Mouse (Mus musculus): ENCODE measurements around the gene Cped1.

Gene Cped1

GRCm38 (mm10) chr6:21985732-21986540, at the start of gene Cped1:
Cped1 (plus strand) TSS chr6:21985916.
- peak; percentile 46 to 57 for DNase-seq

DNA sequence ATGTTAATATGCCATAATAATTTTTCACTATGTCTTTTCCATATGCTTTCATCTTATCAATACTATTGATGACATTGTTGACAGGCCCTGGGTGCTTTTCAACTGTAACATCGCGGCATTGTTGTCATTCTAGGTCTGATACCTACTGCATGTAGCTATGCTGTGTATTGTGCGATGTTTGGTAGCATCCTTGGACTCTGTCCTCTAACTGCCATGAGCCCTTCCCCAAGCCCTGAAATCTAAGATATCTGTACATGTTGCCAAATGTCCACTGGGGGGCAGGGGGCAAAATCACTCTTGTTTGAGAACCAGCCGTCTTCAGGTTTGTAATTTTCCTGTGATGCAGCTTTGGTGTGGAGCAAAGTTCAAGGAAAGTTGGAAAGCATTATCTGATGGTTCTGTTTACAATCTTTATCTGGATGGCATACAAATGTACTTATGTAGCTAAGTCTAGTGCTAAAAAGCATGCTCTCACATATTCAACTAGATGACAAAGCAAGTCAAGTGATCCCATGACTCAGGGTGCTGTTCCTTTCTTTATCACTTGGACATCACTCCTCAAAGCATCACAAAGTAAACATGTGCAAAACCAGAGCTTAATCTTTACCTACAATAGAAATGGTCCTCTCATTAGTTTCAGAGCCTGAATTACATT, 47.6 kb upstream of the Cped1 start:
- DNase-seq, result no peak

DNA sequence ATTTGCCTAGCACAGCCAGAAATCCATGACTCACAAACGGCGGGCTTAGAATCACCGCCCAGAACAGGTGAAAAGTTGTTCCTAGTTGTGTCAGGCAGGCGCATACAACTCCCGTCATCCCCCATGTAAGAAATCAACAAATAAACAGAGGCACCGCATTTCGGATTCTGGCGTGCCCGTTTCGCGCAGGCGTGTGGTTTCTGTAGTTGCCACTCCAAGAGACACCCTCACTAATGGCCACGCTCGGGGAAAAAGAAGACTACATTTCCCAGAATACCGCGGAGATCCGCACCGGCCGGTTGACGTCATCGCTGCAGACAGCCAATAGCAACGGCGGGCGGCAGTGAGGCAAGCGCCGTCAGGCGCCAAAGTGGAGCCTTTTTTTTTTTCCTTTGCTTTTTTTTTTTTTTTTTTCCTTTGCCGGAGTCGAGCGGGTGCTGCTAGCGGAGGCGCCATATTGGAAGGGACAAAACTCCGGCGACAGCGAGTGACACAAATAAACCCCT, 36.4 kb upstream of the Cped1 start, which contains the start of gene Ing3:
Gene Ing3 (plus strand): TSS at position 346 of the 506 bp plus-strand sequence.
- DNase-seq, result peak; percentile 98

- DNase-seq, result peak; percentile 99
Observed at GRCm38 (mm10) chr6:21949771-21950448, 35.8 kb upstream of the Cped1 start.

GRCm38 (mm10) chr6:21950676-21951075, 35.0 kb upstream of the Cped1 start:
- DNase-seq, result no peak

DNA sequence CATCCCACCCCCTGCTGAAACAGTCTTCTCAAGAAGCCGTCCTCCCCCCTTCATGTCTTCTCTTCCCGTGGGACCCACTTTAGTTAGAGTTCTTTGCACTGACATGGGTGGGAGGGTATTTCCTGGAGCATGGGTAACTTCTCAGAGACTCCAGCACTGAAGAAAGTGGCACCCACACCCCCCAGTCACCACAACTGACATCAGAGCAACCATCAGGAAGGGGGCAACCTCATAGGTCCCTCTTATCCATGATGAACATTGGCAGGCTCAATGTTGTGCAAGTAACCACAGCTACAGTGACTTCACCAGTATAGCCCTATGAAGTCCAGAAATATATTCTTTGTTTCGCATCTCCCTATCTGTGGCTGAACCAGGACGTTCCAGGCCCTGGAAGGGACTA, 30.2 kb upstream of the Cped1 start:
- DNase-seq, result no peak

GRCm38 (mm10) chr6:21958922-21959321, 26.8 kb upstream of the Cped1 start:
- DNase-seq, result no peak

- no peak for DNase-seq
Observed at GRCm38 (mm10) chr6:21959909-21960308, 25.8 kb upstream of the Cped1 start.

- no peak for DNase-seq
Observed at GRCm38 (mm10) chr6:21977532-21977931, 8.2 kb upstream of the Cped1 start.

DNA sequence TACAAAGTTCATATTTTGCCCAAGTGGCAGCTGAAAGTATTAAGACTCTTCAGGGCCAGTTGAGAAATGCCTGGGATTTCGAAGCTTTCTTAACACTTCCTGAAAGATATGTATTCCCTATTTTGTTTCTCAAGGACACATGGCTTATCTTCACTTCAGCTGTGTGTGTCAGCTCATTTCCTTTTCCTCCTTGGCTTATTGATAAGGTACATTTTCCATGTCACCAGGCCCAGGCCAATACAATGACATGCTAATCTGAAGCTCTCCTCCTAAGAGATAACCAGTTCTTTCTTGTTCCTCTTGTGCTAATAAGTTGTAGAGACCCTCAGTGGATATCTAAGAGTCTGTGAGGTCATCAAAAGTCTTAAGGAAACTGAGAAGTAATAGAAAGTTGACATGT, 4.6 kb upstream of the Cped1 start:
- DNase-seq, result no peak

- peak; percentile 67 to 71 for DNase-seq
Observed at GRCm38 (mm10) chr6:21984990-21985731, 555 bp upstream of the Cped1 start.

- DNase-seq, result peak; percentile 14 to 18
Observed at GRCm38 (mm10) chr6:21986660-21987331, 1.1 kb downstream of the Cped1 start.

GRCm38 (mm10) chr6:21987554-21987953, 1.8 kb downstream of the Cped1 start:
- DNase-seq, result no peak

DNA sequence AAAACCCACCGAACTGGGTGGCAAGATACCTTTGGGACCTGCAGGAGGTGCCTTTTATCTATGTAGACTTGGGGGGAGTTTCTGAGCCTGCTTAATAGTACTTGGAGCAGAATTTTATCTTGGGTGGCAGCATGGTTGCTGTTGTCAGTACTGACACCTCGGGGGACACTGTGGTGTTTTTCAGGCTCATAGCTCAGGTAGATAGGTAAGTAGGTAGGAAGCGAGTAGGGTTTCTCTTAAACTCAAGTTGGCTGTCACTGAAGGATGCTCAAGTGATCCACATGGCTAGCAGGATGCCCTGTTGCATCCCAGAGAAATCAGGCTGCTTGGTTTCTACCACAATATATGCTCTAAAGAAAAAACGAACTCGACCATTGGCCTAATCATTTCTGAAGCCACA, 2.6 kb downstream of the Cped1 start:
- no peak for DNase-seq

DNA sequence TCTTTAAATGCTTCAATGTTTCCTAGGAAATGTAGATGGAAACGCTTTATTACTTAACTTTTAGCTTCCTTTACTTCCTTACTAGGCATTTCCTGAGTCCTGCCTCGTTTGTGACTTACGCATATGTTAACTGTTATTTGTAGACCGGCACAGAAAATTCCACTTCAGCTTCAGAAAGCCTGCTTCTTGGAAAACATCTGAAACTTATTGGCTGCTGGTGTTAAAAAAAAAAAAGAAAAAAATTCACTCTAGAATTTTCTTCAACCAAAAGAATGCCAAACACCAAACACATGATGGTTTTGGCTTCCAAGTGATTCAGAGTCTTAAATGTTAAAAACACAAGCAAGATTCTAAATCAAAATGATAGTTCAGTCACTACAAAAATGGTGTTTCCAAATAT, 3.4 kb downstream of the Cped1 start:
- no peak for DNase-seq

- no peak for DNase-seq
Observed at GRCm38 (mm10) chr6:21990181-21991135, 4.7 kb downstream of the Cped1 start.

- no peak for DNase-seq
Observed at GRCm38 (mm10) chr6:21991151-21991550, 5.4 kb downstream of the Cped1 start.

DNA sequence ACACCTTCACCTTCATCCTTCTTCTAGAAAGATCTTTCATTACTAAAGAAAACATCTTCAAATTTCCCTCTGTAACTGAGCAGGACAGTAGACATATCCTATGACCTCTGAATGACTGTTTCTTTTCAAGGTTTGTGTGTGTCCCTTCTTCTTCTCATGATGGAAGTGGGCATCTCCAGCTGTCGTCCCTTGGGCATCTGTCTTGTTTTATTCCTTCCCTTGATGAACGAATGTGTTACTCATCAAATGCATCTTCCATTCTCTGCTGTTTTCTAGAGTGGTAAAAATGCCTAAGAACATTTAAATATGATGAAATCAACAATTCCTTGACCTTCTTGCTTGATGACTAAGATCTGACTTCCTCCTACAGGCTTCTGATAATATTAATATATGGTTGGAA, 7.4 kb downstream of the Cped1 start:
- no peak for DNase-seq

GRCm38 (mm10) chr6:21998131-21998530, 12.4 kb downstream of the Cped1 start:
- no peak for DNase-seq

- DNase-seq, result no peak
Observed at GRCm38 (mm10) chr6:21999025-21999424, 13.3 kb downstream of the Cped1 start.

- no peak for DNase-seq
Observed at GRCm38 (mm10) chr6:22000086-22000485, 14.4 kb downstream of the Cped1 start.
